Mouse (Mus musculus) B cell, adult (primary cell): ENCODE data around the gene Vash1. TPM values are rescaled to one million over a fixed set of nuclear protein-coding genes. Genes with fewer than 3 reads are reported as not detected.

Experiments used
- total RNA-seq: library from RNA; stranded (reverse); gene quantifications from 4 replicates; pipeline ENCODE4 v1.2.4, GENCODE M21; 2023; ENCODE audit not compliant: inconsistent age

Vash1 gene
- total RNA-seq = not detected in 4 replicates

DNA sequence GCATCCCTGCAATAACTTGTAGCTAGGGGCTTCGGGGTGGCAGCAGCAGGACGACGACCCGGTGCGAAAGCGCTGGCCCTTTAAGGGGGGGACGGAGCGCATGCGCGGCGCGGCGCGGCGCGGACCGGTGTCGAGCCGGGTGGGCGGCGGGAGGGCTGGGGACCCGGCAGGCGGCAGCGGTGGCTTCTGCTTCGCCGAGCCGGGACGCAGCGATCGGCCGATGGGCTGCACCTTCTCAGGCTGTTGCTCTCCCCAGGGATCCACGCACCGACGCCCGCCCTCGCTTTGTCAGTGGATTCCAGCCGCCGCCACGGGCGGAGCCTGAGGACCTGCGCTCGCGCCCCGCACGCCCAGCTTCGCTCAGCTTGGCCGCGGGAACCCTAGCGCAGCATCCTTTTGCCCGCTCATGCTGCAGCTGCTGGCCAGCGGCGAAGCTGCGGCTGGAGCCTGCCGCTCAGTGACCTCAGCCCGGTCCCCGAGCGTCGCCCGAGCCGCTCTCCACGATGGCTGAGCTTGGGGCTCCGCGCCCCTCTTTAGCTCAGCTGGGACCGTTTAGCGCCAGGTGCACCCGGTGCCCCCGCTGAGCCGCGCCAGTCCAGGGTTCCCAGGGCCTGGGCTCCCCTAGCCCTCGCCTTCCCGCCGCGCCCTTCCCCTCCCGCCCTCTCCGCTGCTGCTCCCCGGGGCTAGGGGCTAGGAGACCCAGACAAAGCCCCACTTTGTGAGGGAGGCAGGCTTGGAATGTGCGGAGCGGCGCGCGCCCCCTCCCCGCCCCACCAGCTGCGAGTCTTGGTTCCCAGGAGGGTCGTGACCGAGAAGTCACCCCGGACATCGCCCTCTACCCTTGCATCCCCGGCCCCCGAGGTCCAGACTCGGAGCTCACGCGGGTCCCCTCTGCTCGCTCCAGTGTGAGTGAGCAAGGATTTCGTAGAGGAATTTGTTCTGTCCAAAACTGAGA, at the start of gene Vash1:
Vash1 (plus strand) TSS at position 110 of the 955 bp plus-strand sequence.

GRCm38 (mm10) chr12:86726120-86726640, 47.7 kb downstream of the Vash1 start, which contains the start of gene Angel1:
Angel1 (minus strand) TSS chr12:86726460.

DNA sequence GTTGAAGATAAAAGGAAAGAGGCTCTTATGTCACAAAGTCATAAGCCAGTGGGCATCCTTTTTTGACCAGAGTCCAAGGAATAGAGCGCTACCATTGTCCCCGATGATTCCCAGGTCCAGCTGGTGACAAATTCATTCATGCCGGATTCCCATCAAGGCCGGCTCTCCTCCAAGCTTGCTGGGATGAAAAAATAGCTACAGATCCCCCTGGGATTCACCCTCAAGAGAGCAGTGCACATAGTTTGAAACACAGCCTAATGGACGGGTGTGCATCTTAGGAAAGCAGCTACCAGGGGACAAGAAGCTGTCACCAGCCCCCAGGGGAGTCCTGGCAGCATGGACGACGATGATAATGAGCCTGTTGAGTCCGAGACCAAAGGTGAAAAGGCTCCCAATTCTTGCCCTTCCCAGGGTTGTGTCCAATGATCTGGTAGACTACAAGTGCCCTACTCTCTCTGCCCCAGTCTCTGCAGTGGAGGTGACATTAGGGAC, 55.9 kb downstream of the Vash1 start, which contains the start of gene Lrrc74a:
Lrrc74a (plus strand) TSS at position 51 of the 492 bp plus-strand sequence.

Other genes starting within 250 kb of the Vash1 start
- gene Angel1, start 47.8 kb downstream of the Vash1 start, total RNA-seq = 8.9 to 10.6 TPM (median 9.9 TPM) in 4 replicates
- not detected in 4 replicates for gene Lrrc74a, start 55.7 kb downstream of the Vash1 start, total RNA-seq
- gene Irf2bpl, start 206.1 kb downstream of the Vash1 start, total RNA-seq = 47.0 to 50.7 TPM (median 49.3 TPM) in 4 replicates